Mouse (Mus musculus): ENCODE measurements around the gene Sec14l2. TPM values are rescaled to one million over a fixed set of nuclear protein-coding genes. Genes with fewer than 3 reads are reported as not detected.
A peak's percentile ranks its signal among the peaks of the same experiment; 100 is the strongest.

Gene Sec14l2
- 1.8 and 3.1 TPM in 2 replicates for polyA plus RNA-seq (2016; fragmentation: Nextera tagmentation; extraction: Ambion mirVana)

GRCm38 (mm10) chr11:4122742-4123579, at the start of gene Sec14l2:
Gene Sec14l2 (minus strand): TSS chr11:4123415.
- peaks cover 7% of the 10 kb centered on the region; the same call in 1 of the 2 replicates for H3K4me1 ChIP-seq
- H3K27me3 ChIP-seq = peaks cover 18% of the 10 kb centered on the region
- no peaks in the 10 kb centered on the region for H3K36me3 ChIP-seq
- no peak within 1 kb of the TSS for H3K27ac ChIP-seq
- H3K9ac ChIP-seq = no peak within 1 kb of the TSS; the same call in 1 of the 2 replicates
- H3K9me3 ChIP-seq (replicated peaks) = peaks cover 5% of the 10 kb centered on the region; the same call in 1 of the 2 replicates
- 73% methylated on average over 10 of the region's 10 CpGs for WGBS
- H3K4me3 ChIP-seq = no peak within 1 kb of the TSS
- no peak for ATAC-seq (ENCODE audit: low FRiP score)
- no peak within 1 kb of the TSS for H3K4me2 ChIP-seq (replicated peaks)

GRCm38 (mm10) chr11:4166467-4167090, 43.4 kb upstream of the Sec14l2 start:
- Histone ChIP-seq H3K27ac (no peak overlapping the region), H3K9me3 (replicated peaks) (no peaks in the 10 kb centered on the region), H3K4me1 (peaks cover 17% of the 10 kb centered on the region), H3K9ac (no peak overlapping the region), H3K4me3 (no peak overlapping the region), H3K4me2 (replicated peaks) (no peak overlapping the region), H3K27me3 (no peaks in the 10 kb centered on the region), H3K36me3 (peaks cover 99% of the 10 kb centered on the region)
- 96% methylated on average over 7 of the region's 7 CpGs for WGBS
- no peak for ATAC-seq (ENCODE audit: low FRiP score)

- Histone ChIP-seq H3K27ac (no peak overlapping the region), H3K4me1 (peaks cover 26% of the 10 kb centered on the region), H3K9me3 (replicated peaks) (no peaks in the 10 kb centered on the region), H3K27me3 (no peaks in the 10 kb centered on the region), H3K4me3 (no peak overlapping the region), H3K4me2 (replicated peaks) (no peak overlapping the region), H3K9ac (no peak overlapping the region), H3K36me3 (peaks cover 84% of the 10 kb centered on the region)
- WGBS = 79% methylated on average over 2 of the region's 2 CpGs
- ATAC-seq (ENCODE audit: low FRiP score) = no peak
Measured at GRCm38 (mm10) chr11:4164701-4165100, 41.5 kb upstream of the Sec14l2 start.

GRCm38 (mm10) chr11:4160758-4161480, 37.7 kb upstream of the Sec14l2 start:
- Histone ChIP-seq H3K9me3 (replicated peaks) (no peaks in the 10 kb centered on the region), H3K4me2 (replicated peaks) (peak overlapping the region; percentile 96), H3K4me3 (peak overlapping the region; percentile 91), H3K4me1 (peaks cover 35% of the 10 kb centered on the region), H3K27ac (peak overlapping the region; percentile 95), H3K27me3 (no peaks in the 10 kb centered on the region), H3K9ac (peak overlapping the region; percentile 86), H3K36me3 (peaks cover 47% of the 10 kb centered on the region)
- ATAC-seq (ENCODE audit: low FRiP score) = no peak
- WGBS = 8% methylated on average over 15 of the region's 15 CpGs

GRCm38 (mm10) chr11:4159808-4160708, 36.8 kb upstream of the Sec14l2 start, which contains the start of the genes Ccdc157 and Sf3a1:
Gene Ccdc157 (minus strand): TSS chr11:4160293.
Gene Sf3a1 (plus strand): TSS chr11:4160350.
- ATAC-seq (ENCODE audit: low FRiP score) = peak; percentile 98
- H3K36me3 ChIP-seq = peaks cover 38% of the 10 kb centered on the region
- peak within 1 kb of the TSS; percentile 86 for H3K9ac ChIP-seq
- H3K27me3 ChIP-seq = no peaks in the 10 kb centered on the region
- WGBS = 2% methylated on average over 54 of the region's 54 CpGs
- H3K4me3 ChIP-seq = peak within 1 kb of the TSS; percentile 91
- H3K9me3 ChIP-seq (replicated peaks) = no peaks in the 10 kb centered on the region
- H3K4me2 ChIP-seq (replicated peaks) = peak within 1 kb of the TSS; percentile 96
- peaks cover 35% of the 10 kb centered on the region for H3K4me1 ChIP-seq
- H3K27ac ChIP-seq = peak within 1 kb of the TSS; percentile 95

GRCm38 (mm10) chr11:4158676-4159075, 35.5 kb upstream of the Sec14l2 start:
- H3K9me3 ChIP-seq (replicated peaks) = no peaks in the 10 kb centered on the region
- no peak for ATAC-seq (ENCODE audit: low FRiP score)
- H3K9ac ChIP-seq = no peak overlapping the region
- H3K36me3 ChIP-seq = peaks cover 24% of the 10 kb centered on the region
- H3K4me2 ChIP-seq (replicated peaks) = no peak overlapping the region
- peaks cover 31% of the 10 kb centered on the region for H3K4me1 ChIP-seq
- H3K27ac ChIP-seq = no peak overlapping the region
- H3K4me3 ChIP-seq = no peak overlapping the region
- no peaks in the 10 kb centered on the region for H3K27me3 ChIP-seq
- WGBS = 96% methylated on average over 3 of the region's 3 CpGs

- Histone ChIP-seq H3K27me3 (no peaks in the 10 kb centered on the region), H3K9me3 (replicated peaks) (no peaks in the 10 kb centered on the region), H3K4me1 (peaks cover 10% of the 10 kb centered on the region), H3K4me2 (replicated peaks) (no peak overlapping the region), H3K4me3 (no peak overlapping the region), H3K27ac (no peak overlapping the region), H3K9ac (no peak overlapping the region), H3K36me3 (no peaks in the 10 kb centered on the region)
- 75% methylated on average over 5 of the region's 5 CpGs for WGBS
- ATAC-seq (ENCODE audit: low FRiP score) = no peak
Measured at GRCm38 (mm10) chr11:4155641-4156040, 32.4 kb upstream of the Sec14l2 start.

- no peaks in the 10 kb centered on the region for H3K27me3 ChIP-seq
- H3K9me3 ChIP-seq (replicated peaks) = no peaks in the 10 kb centered on the region
- no peak overlapping the region for H3K9ac ChIP-seq
- 96% methylated on average over 7 of the region's 7 CpGs for WGBS
- no peak overlapping the region for H3K4me2 ChIP-seq (replicated peaks)
- no peak overlapping the region for H3K4me3 ChIP-seq
- peaks cover 4% of the 10 kb centered on the region; the same call in 1 of the 2 replicates for H3K36me3 ChIP-seq
- no peak overlapping the region for H3K27ac ChIP-seq
- no peak for ATAC-seq (ENCODE audit: low FRiP score)
- H3K4me1 ChIP-seq = no peaks in the 10 kb centered on the region
Measured at GRCm38 (mm10) chr11:4153694-4154093, 30.5 kb upstream of the Sec14l2 start.

GRCm38 (mm10) chr11:4149886-4150285, 26.7 kb upstream of the Sec14l2 start:
- H3K4me2 ChIP-seq (replicated peaks) = no peak overlapping the region
- no peaks in the 10 kb centered on the region for H3K27me3 ChIP-seq
- H3K27ac ChIP-seq = no peak overlapping the region
- peaks cover 4% of the 10 kb centered on the region; the same call in 1 of the 2 replicates for H3K36me3 ChIP-seq
- H3K9me3 ChIP-seq (replicated peaks) = no peaks in the 10 kb centered on the region
- 90% methylated on average over 6 of the region's 6 CpGs for WGBS
- no peak for ATAC-seq (ENCODE audit: low FRiP score)
- no peak overlapping the region for H3K4me3 ChIP-seq
- H3K9ac ChIP-seq = no peak overlapping the region
- no peaks in the 10 kb centered on the region; the same call in 1 of the 2 replicates for H3K4me1 ChIP-seq

- no peaks in the 10 kb centered on the region; the same call in 1 of the 2 replicates for H3K4me1 ChIP-seq
- H3K4me3 ChIP-seq = no peak overlapping the region
- no peak overlapping the region for H3K27ac ChIP-seq
- H3K36me3 ChIP-seq = peaks cover 13% of the 10 kb centered on the region
- ATAC-seq (ENCODE audit: low FRiP score) = no peak
- H3K9me3 ChIP-seq (replicated peaks) = no peaks in the 10 kb centered on the region
- 90% methylated on average over 9 of the region's 9 CpGs for WGBS
- H3K4me2 ChIP-seq (replicated peaks) = no peak overlapping the region
- H3K27me3 ChIP-seq = no peaks in the 10 kb centered on the region
- H3K9ac ChIP-seq = no peak overlapping the region
Measured at GRCm38 (mm10) chr11:4148536-4149156, 25.4 kb upstream of the Sec14l2 start.

- 92% methylated on average over 5 of the region's 5 CpGs for WGBS
- peaks cover 19% of the 10 kb centered on the region for H3K36me3 ChIP-seq
- H3K4me3 ChIP-seq = no peak overlapping the region
- H3K27me3 ChIP-seq = no peaks in the 10 kb centered on the region
- ATAC-seq (ENCODE audit: low FRiP score) = no peak
- no peak overlapping the region for H3K9ac ChIP-seq
- no peaks in the 10 kb centered on the region; the same call in 1 of the 2 replicates for H3K4me1 ChIP-seq
- H3K9me3 ChIP-seq (replicated peaks) = no peaks in the 10 kb centered on the region
- no peak overlapping the region for H3K27ac ChIP-seq
- H3K4me2 ChIP-seq (replicated peaks) = no peak overlapping the region
Measured at GRCm38 (mm10) chr11:4148120-4148519, 24.9 kb upstream of the Sec14l2 start.

Data from hindbrain, embryonic 12.5 days (tissue).